In the genomic region with DNA sequence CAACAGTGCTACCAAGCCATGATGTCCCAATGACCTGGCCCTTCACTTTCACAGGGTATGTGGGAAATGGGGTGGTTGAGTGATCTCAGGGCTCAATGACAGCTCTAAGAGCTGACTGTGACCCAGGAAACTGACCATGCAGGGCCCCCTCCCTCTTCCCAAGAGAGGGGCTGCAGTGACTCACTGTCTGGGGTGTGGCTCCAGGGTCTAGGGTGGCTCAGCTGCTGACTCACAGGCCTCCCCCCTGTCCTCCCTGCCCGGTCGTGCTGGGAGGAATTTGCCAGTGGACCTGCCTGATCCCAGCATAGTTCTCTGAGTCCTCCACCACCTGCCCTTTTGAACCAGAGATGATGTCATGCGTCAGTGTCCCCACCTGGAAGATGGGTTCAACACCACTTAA, we compare ENCODE assay signal across 9 mouse cellular contexts. TPM values are rescaled to one million over a fixed set of nuclear protein-coding genes. Genes with fewer than 3 reads are reported as not detected.
DNase-seq lines count a peak whose midpoint lies in the region; ATAC-seq lines count a peak whose summit lies in the region.
"Had no signal": no experiment of that assay in that cellular context is flagged by ENCODE, and none has a peak within 500 bp of the region (broad histone marks: within the 10 kb centered on the region; RNA-seq: fewer than 3 reads in every experiment).

No protein-coding gene starts in this region.

- H3K9ac ChIP-seq in forebrain, embryonic 12.5 days: no peak overlapping the region
- no peak overlapping the region for H3K9ac ChIP-seq in forebrain, embryonic 11.5 days (ENCODE audit: low read length)
- H3K9ac ChIP-seq: neural tube, embryonic 12.5 days had no signal

- DNase-seq in forebrain, embryonic 10.5 days (ENCODE audit: extremely low spot score, low spot score): no peak
- peak; percentile 74 for DNase-seq in adrenal gland, postnatal 25 days
- DNase-seq in heart, postnatal 14 days: peak; percentile 46 to 51
- DNase-seq in lung, postnatal 10 days: peak; percentile 69
- no peak for DNase-seq in spleen, postnatal 10 days (ENCODE audit: low spot score in 2 of 2)
- DNase-seq in spleen, adult 12 weeks (ENCODE audit: low spot score): no peak
- no peak for DNase-seq in forebrain, embryonic 11.5 days (ENCODE audit: low spot score)

- H3K4me1 ChIP-seq in forebrain, embryonic 10.5 days: peaks cover 23% of the 10 kb centered on the region
- H3K4me1 ChIP-seq in forebrain, embryonic 12.5 days: peaks cover 17% of the 10 kb centered on the region
- peaks cover 5% of the 10 kb centered on the region; the same call in 1 of the 2 replicates for H3K4me1 ChIP-seq in forebrain, embryonic 11.5 days (replicated peaks; ENCODE audit: control insufficient read depth, insufficient read depth, low read length)

- peak overlapping the region; percentile 17; the same call in 1 of the 2 replicates for H3K27ac ChIP-seq in forebrain, embryonic 10.5 days
- H3K27ac ChIP-seq in forebrain, embryonic 12.5 days: no peak overlapping the region
- H3K27ac ChIP-seq in forebrain, embryonic 11.5 days (ENCODE audit: low read depth, low read length): no peak overlapping the region

- intact Hi-C loops in heart, postnatal 14 days (cut with DNase I): no loop called here

- H3K27me3 ChIP-seq in forebrain, embryonic 10.5 days (ENCODE audit: poor library complexity, severe bottlenecking): 0 out of 2 replicates have a peak, but pooled peaks cover 3% of the 10 kb centered on the region
- H3K27me3 ChIP-seq in forebrain, embryonic 12.5 days: no peaks in the 10 kb centered on the region
- no peaks in the 10 kb centered on the region for H3K27me3 ChIP-seq in forebrain, embryonic 11.5 days (ENCODE audit: control insufficient read depth, insufficient read depth, low read length)
- H3K27me3 ChIP-seq: neural tube, embryonic 12.5 days had no signal

- no peak overlapping the region for H3K4me3 ChIP-seq in forebrain, embryonic 10.5 days
- H3K4me3 ChIP-seq in forebrain, embryonic 12.5 days (replicated peaks): no peak overlapping the region
- H3K4me3 ChIP-seq in forebrain, embryonic 11.5 days (ENCODE audit: low read depth, low read length): no peak overlapping the region
- H3K4me3 ChIP-seq: neural tube, embryonic 12.5 days had no signal

- H3K36me3 ChIP-seq in forebrain, embryonic 10.5 days (replicated peaks): peaks cover 27% of the 10 kb centered on the region
- H3K36me3 ChIP-seq in forebrain, embryonic 12.5 days (replicated peaks): peaks cover 11% of the 10 kb centered on the region
- no peaks in the 10 kb centered on the region; the same call in 1 of the 2 replicates for H3K36me3 ChIP-seq in forebrain, embryonic 11.5 days (ENCODE audit: control insufficient read depth, insufficient read depth, low read length)

- H3K9me3 ChIP-seq in forebrain, embryonic 10.5 days: no peaks in the 10 kb centered on the region
- no peaks in the 10 kb centered on the region for H3K9me3 ChIP-seq in forebrain, embryonic 12.5 days
- H3K9me3 ChIP-seq in forebrain, embryonic 11.5 days (ENCODE audit: control insufficient read depth, low read length): no peaks in the 10 kb centered on the region
- H3K9me3 ChIP-seq: neural tube, embryonic 12.5 days had no signal

- no peak for ATAC-seq in forebrain, embryonic 12.5 days (ENCODE audit: low FRiP score)
- no peak for ATAC-seq in forebrain, embryonic 11.5 days (replicated peaks; ENCODE audit: low FRiP score)

- WGBS in forebrain, embryonic 10.5 days: 83% methylated on average over 3 of the region's 3 CpGs
- 81% methylated on average over 3 of the region's 3 CpGs for WGBS in forebrain, embryonic 12.5 days
- WGBS in forebrain, embryonic 11.5 days: 87% methylated on average over 3 of the region's 3 CpGs

- H3K4me2 ChIP-seq in forebrain, embryonic 12.5 days: no peak overlapping the region
- H3K4me2 ChIP-seq in forebrain, embryonic 11.5 days (ENCODE audit: low read depth, low read length, severe bottlenecking): no peak overlapping the region
- H3K4me2 ChIP-seq: neural tube, embryonic 12.5 days had no signal

RNA-seq across cellular contexts. Expression of gene Tmbim1, which starts 8.2 kb away (rescaled TPM):
- 8.1 and 8.3 TPM in 2 replicates for polyA plus RNA-seq in forebrain, embryonic 10.5 days (2016; fragmentation: Nextera tagmentation; extraction: Ambion mirVana)
- 6.7 and 7.9 TPM in 2 replicates for polyA plus RNA-seq in forebrain, embryonic 12.5 days (2016; fragmentation: Nextera tagmentation; extraction: Ambion mirVana)
- total RNA-seq in adrenal gland, postnatal 25 days (2021): 83.1 and 84.7 TPM in 2 replicates
- total RNA-seq in heart, postnatal 14 days (2021): 10 to 100 TPM; 34.6 to 39.4 TPM
- polyA plus RNA-seq in forebrain, embryonic 11.5 days (2014; fragmentation: Nextera tagmentation; extraction: Ambion mirVana): 6.9 and 8.2 TPM in 2 replicates

RNA-seq across cellular contexts. Expression of gene Pnkd, which starts 12.5 kb away (rescaled TPM):
- polyA plus RNA-seq in forebrain, embryonic 10.5 days (2016; fragmentation: Nextera tagmentation; extraction: Ambion mirVana): 99.7 and 101 TPM in 2 replicates
- 87.5 and 88.9 TPM in 2 replicates for polyA plus RNA-seq in forebrain, embryonic 12.5 days (2016; fragmentation: Nextera tagmentation; extraction: Ambion mirVana)
- 65.2 and 75.9 TPM in 2 replicates for total RNA-seq in adrenal gland, postnatal 25 days (2021)
- total RNA-seq in heart, postnatal 14 days (2021): 100 to 1,000 TPM; 190 to 191 TPM
- 95.3 and 98.4 TPM in 2 replicates for polyA plus RNA-seq in forebrain, embryonic 11.5 days (2014; fragmentation: Nextera tagmentation; extraction: Ambion mirVana)

RNA-seq across cellular contexts. Expression of gene Aamp, which starts 12.7 kb away (rescaled TPM):
- polyA plus RNA-seq in forebrain, embryonic 10.5 days (2016; fragmentation: Nextera tagmentation; extraction: Ambion mirVana): 245 and 246 TPM in 2 replicates
- polyA plus RNA-seq in forebrain, embryonic 12.5 days (2016; fragmentation: Nextera tagmentation; extraction: Ambion mirVana): 184 and 190 TPM in 2 replicates
- 157 and 183 TPM in 2 replicates for total RNA-seq in adrenal gland, postnatal 25 days (2021)
- 10 to 100 TPM; 95.5 to 98.9 TPM for total RNA-seq in heart, postnatal 14 days (2021)
- polyA plus RNA-seq in forebrain, embryonic 11.5 days (2014; fragmentation: Nextera tagmentation; extraction: Ambion mirVana): 185 and 205 TPM in 2 replicates

RNA-seq across cellular contexts. Expression of gene Gpbar1, which starts 18.9 kb away (rescaled TPM):
- 0.14 and 0.33 TPM in 2 replicates for polyA plus RNA-seq in forebrain, embryonic 10.5 days (2016; fragmentation: Nextera tagmentation; extraction: Ambion mirVana)
- polyA plus RNA-seq in forebrain, embryonic 12.5 days (2016; fragmentation: Nextera tagmentation; extraction: Ambion mirVana): 0.18 and 0.29 TPM in 2 replicates
- not detected in 2 replicates for total RNA-seq in adrenal gland, postnatal 25 days (2021)
- total RNA-seq in heart, postnatal 14 days (2021): not detected
- not detected in 2 replicates for polyA plus RNA-seq in forebrain, embryonic 11.5 days (2014; fragmentation: Nextera tagmentation; extraction: Ambion mirVana)
- polyA plus RNA-seq: neural tube, embryonic 12.5 days had no signal

Comparison
In these comparisons a context has a peak if more than half of its experiments do, and no peak if none do; other contexts are left out.
1. DNase-seq: peak in adrenal gland, postnatal 25 days (single experiment), heart, postnatal 14 days (2 of 2) and lung, postnatal 10 days (single experiment); none in forebrain, embryonic 10.5 days (single experiment), spleen, postnatal 10 days (0 of 2), spleen, adult 12 weeks (single experiment) and forebrain, embryonic 11.5 days (single experiment).